Mouse (Mus musculus) lung, adult 2 months (tissue): Measurements from ENCODE around the gene Rab8b.

Source experiments
- CTCF ChIP-seq: fragments of 200-500 bp; IDR thresholded peaks from 2 replicates; pipeline ENCODE4 v1.5.1; 2011; ENCODE audit warnings: mild to moderate bottlenecking, low read length, control low read depth; ENCODE audit not compliant: insufficient read depth
- POLR2A ChIP-seq: fragments of 200-500 bp; IDR thresholded peaks from 2 replicates; pipeline ENCODE4 v1.6.1; 2011; ENCODE audit warnings: low read depth, mild to moderate bottlenecking, control low read depth, low read length, borderline replicate concordance; ENCODE audit errors: extremely low read depth

DNA sequence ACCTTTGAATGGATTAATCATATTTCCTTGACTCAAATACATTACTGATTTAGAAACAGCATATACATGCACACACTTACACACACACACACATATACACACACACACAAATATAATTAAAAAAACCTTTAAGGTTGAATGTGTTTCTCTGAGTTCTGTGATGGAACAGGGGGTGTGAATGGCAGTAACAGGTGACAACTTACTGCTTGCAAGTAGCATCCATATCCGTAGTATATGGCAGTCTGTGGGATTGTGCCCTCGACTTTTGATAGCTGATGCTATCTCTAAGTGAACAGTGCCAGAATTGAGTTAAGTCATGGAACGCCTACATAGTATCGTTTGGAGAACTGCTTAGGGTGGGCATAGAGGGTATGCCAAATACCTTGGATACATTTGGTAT, 57.3 kb downstream of the Rab8b start:
- TF ChIP-seq POLR2A (no peak), CTCF (no peak)
